Mouse (Mus musculus): Measurements from ENCODE around the gene 1700019A02Rik. TPM values are rescaled to one million over a fixed set of nuclear protein-coding genes. Genes with fewer than 3 reads are reported as not detected.

The 1700019A02Rik gene
- 0.14 and 0.17 TPM in 2 replicates for polyA plus RNA-seq (2012; rRNA removed)
- polyA plus RNA-seq (2014; fragmentation: Nextera tagmentation; extraction: Ambion mirVana): not detected in 2 replicates

DNA sequence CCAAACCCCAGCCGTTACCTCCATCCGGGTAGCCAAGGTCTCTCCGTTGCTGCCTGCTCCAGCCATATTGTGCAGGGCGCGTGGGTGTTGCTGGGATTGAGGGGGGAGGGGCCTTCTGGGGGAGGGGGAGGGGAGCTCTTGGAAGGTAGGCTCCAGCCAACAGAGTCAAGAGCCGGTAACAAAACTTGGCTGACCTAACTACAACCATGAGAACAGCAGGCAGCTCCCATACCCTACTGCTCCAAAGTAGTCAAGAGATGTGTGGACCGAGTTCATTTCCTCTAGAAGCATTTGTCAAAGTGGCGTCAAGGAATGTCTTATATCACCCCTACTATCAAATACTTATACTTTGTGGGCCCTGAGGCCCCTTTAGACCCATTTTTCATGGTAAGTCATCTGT is at the start of gene 1700019A02Rik:
Gene 1700019A02Rik (minus strand): TSS at position 101 of the 400 bp plus-strand sequence.
- Histone ChIP-seq H3K27me3 (ENCODE audit: control insufficient read depth, insufficient read depth, low read length) (no peaks in the 10 kb centered on the region), H3K4me1 (ENCODE audit: control insufficient read depth, insufficient read depth, low read length) (no peaks in the 10 kb centered on the region), H3K4me3 (replicated peaks; ENCODE audit: low read length) (no peak within 1 kb of the TSS), H3K27ac (replicated peaks; ENCODE audit: low read depth, low read length) (no peak within 1 kb of the TSS), H3K9me3 (ENCODE audit: control insufficient read depth, low read length) (no peaks in the 10 kb centered on the region), H3K4me2 (replicated peaks; ENCODE audit: low read depth, low read length, severe bottlenecking) (no peak within 1 kb of the TSS), H3K9ac (ENCODE audit: low read depth, low read length, severe bottlenecking) (no peak within 1 kb of the TSS), H3K36me3 (ENCODE audit: control insufficient read depth, insufficient read depth, low read length) (peaks cover 2% of the 10 kb centered on the region; the same call in 1 of the 2 replicates)
- TF ChIP-seq POLR2A (IDR thresholded peaks at IDR 0.05; ENCODE audit: borderline replicate concordance, extremely low read depth, insufficient read depth, insufficient read length): no peak
- no peak for DNase-seq (ENCODE audit: low spot score)
- no peak for ATAC-seq (ENCODE audit: low FRiP score, low read depth)
- WGBS: 96% methylated on average over 8 of the region's 8 CpGs

DNA sequence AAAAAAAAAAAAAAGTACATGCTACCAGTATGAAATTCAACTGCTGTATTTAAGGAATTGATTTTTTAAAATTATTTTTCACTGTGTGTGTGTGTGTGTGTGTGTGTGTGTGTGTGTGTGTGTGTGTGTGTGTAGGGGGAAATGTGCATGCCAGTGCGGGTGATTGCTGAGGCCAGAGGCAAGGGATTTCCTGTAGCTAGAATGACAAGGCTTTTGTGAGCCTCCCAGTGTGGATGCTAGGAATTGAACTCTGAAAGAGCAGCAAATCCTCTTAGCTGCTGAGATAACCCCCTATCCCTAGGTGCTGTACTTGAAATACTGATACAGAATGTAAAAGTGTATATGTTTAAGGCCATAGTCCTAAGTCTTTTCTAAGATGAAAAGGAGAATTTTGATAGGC is 38.6 kb upstream of the 1700019A02Rik start:
- no peaks in the 10 kb centered on the region for H3K36me3 ChIP-seq (ENCODE audit: control insufficient read depth, insufficient read depth, low read length)
- H3K27ac ChIP-seq (replicated peaks; ENCODE audit: low read depth, low read length): no peak overlapping the region
- ATAC-seq (ENCODE audit: low FRiP score, low read depth) (no peak), DNase-seq (ENCODE audit: low spot score) (no peak)
- WGBS: 30% methylated on average over 1 of the region's 1 CpGs
- H3K4me1 ChIP-seq (ENCODE audit: control insufficient read depth, insufficient read depth, low read length): no peaks in the 10 kb centered on the region
- no peaks in the 10 kb centered on the region for H3K27me3 ChIP-seq (ENCODE audit: control insufficient read depth, insufficient read depth, low read length)
- H3K4me2 ChIP-seq (replicated peaks; ENCODE audit: low read depth, low read length, severe bottlenecking): no peak overlapping the region
- no peak overlapping the region for H3K4me3 ChIP-seq (replicated peaks; ENCODE audit: low read length)
- no peak overlapping the region for H3K9ac ChIP-seq (ENCODE audit: low read depth, low read length, severe bottlenecking)
- no peaks in the 10 kb centered on the region for H3K9me3 ChIP-seq (ENCODE audit: control insufficient read depth, low read length)
- no peak for TF ChIP-seq POLR2A (IDR thresholded peaks at IDR 0.05; ENCODE audit: borderline replicate concordance, extremely low read depth, insufficient read depth, insufficient read length)

DNA sequence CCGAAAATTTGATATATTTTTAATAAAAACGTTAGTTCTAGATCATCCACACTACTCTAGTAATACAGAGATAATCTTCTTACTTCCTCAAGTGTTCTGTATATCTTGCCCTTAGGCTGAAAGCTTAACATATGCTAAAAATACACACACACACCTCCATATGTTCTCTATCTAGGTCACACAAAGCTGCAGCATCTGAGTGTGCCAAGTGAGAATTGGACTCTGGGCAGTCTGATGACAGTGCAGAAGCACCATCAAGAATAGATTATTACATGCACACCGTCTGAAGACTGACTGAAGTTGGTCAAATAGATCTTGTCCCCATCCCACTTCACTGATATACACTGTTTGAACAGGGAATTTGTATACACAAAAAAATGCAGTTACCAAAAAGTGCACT is 38.2 kb upstream of the 1700019A02Rik start:
- ATAC-seq (ENCODE audit: low FRiP score, low read depth) (no peak), DNase-seq (ENCODE audit: low spot score) (no peak)
- H3K9ac ChIP-seq (ENCODE audit: low read depth, low read length, severe bottlenecking): no peak overlapping the region
- no peak overlapping the region for H3K4me2 ChIP-seq (replicated peaks; ENCODE audit: low read depth, low read length, severe bottlenecking)
- H3K27me3 ChIP-seq (ENCODE audit: control insufficient read depth, insufficient read depth, low read length): no peaks in the 10 kb centered on the region
- H3K27ac ChIP-seq (replicated peaks; ENCODE audit: low read depth, low read length): no peak overlapping the region
- H3K4me1 ChIP-seq (ENCODE audit: control insufficient read depth, insufficient read depth, low read length): no peaks in the 10 kb centered on the region
- WGBS: 87% methylated on average over 3 of the region's 3 CpGs
- no peaks in the 10 kb centered on the region for H3K36me3 ChIP-seq (ENCODE audit: control insufficient read depth, insufficient read depth, low read length)
- H3K4me3 ChIP-seq (replicated peaks; ENCODE audit: low read length): no peak overlapping the region
- TF ChIP-seq POLR2A (IDR thresholded peaks at IDR 0.05; ENCODE audit: borderline replicate concordance, extremely low read depth, insufficient read depth, insufficient read length): no peak
- no peaks in the 10 kb centered on the region for H3K9me3 ChIP-seq (ENCODE audit: control insufficient read depth, low read length)

DNA sequence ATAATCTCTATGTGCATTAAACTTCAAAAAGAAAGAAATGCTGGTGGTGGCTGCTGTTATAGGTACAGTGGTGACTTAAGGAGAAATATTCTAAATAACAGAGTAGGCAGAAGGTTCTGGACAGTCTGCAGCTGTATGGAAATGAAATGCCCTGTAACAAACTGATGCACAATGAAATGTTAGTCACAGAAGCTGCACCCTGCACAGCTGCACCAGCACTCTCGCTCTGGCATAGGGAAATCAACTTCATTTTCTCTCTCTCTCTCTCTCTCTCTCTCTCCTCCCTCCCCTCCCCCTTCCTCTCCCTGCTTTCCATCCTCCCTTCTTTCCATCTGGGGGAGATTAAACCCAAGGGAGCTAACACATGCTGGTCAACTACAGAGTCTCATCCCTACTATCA is 37.3 kb upstream of the 1700019A02Rik start:
- H3K27me3 ChIP-seq (ENCODE audit: control insufficient read depth, insufficient read depth, low read length): no peaks in the 10 kb centered on the region
- ATAC-seq (ENCODE audit: low FRiP score, low read depth): no peak
- TF ChIP-seq POLR2A (IDR thresholded peaks at IDR 0.05; ENCODE audit: borderline replicate concordance, extremely low read depth, insufficient read depth, insufficient read length): no peak
- H3K4me1 ChIP-seq (ENCODE audit: control insufficient read depth, insufficient read depth, low read length): no peaks in the 10 kb centered on the region
- no peaks in the 10 kb centered on the region for H3K9me3 ChIP-seq (ENCODE audit: control insufficient read depth, low read length)
- WGBS: 77% methylated on average over 1 of the region's 1 CpGs
- no peak overlapping the region for H3K9ac ChIP-seq (ENCODE audit: low read depth, low read length, severe bottlenecking)
- H3K27ac ChIP-seq (replicated peaks; ENCODE audit: low read depth, low read length): no peak overlapping the region
- DNase-seq (ENCODE audit: low spot score): no peak
- no peaks in the 10 kb centered on the region for H3K36me3 ChIP-seq (ENCODE audit: control insufficient read depth, insufficient read depth, low read length)
- H3K4me3 ChIP-seq (replicated peaks; ENCODE audit: low read length): no peak overlapping the region
- H3K4me2 ChIP-seq (replicated peaks; ENCODE audit: low read depth, low read length, severe bottlenecking): no peak overlapping the region

DNA sequence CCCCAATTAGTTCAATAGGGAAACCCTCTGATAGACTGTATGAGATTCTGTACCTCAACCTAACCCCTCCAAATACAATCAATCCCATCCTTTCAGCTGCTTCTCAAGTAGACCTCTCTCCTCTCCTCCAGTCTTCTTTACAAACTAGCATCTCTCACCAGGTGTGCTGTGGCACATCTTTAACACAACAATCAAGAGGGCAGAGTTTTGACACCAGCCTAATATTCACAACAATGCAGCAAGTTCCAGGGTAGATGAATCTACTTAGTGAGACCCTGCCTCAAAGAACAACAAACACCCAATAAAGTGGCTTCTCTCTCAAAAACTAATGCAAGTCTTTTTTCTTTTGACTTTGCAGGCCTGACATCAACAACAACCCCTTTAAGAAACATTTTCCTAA is 22.7 kb upstream of the 1700019A02Rik start:
- no peak overlapping the region for H3K9ac ChIP-seq (ENCODE audit: low read depth, low read length, severe bottlenecking)
- no peaks in the 10 kb centered on the region for H3K4me1 ChIP-seq (ENCODE audit: control insufficient read depth, insufficient read depth, low read length)
- peaks cover 10% of the 10 kb centered on the region; the same call in 1 of the 2 replicates for H3K36me3 ChIP-seq (ENCODE audit: control insufficient read depth, insufficient read depth, low read length)
- H3K27me3 ChIP-seq (ENCODE audit: control insufficient read depth, insufficient read depth, low read length): peaks cover 8% of the 10 kb centered on the region; the same call in 1 of the 2 replicates
- DNase-seq (ENCODE audit: low spot score): no peak
- no peak for TF ChIP-seq POLR2A (IDR thresholded peaks at IDR 0.05; ENCODE audit: borderline replicate concordance, extremely low read depth, insufficient read depth, insufficient read length)
- H3K9me3 ChIP-seq (ENCODE audit: control insufficient read depth, low read length): no peaks in the 10 kb centered on the region
- no peak overlapping the region for H3K4me3 ChIP-seq (replicated peaks; ENCODE audit: low read length)
- H3K4me2 ChIP-seq (replicated peaks; ENCODE audit: low read depth, low read length, severe bottlenecking): no peak overlapping the region
- no peak for ATAC-seq (ENCODE audit: low FRiP score, low read depth)
- H3K27ac ChIP-seq (replicated peaks; ENCODE audit: low read depth, low read length): no peak overlapping the region

DNA sequence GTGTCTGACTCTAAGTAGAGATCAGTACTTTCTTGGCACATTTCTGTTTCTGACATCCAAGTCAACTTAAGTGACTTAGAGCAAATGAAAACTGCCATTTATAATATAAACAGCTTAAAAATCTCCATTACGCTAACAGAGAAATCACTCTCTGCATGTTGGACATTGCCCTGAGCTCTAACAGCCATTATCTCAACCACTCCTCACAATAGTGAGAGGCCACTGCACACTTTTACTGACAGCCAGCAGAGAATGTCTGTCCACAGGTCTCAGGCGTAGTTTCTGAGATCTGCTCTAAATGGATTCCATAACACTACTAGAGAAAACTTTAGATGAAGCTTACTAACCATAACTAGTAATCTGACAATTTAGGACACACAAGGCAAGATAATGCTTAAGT is 16.5 kb upstream of the 1700019A02Rik start:
- Histone ChIP-seq H3K27ac (replicated peaks; ENCODE audit: low read depth, low read length) (no peak overlapping the region), H3K36me3 (ENCODE audit: control insufficient read depth, insufficient read depth, low read length) (peaks cover 10% of the 10 kb centered on the region; the same call in 1 of the 2 replicates), H3K4me1 (ENCODE audit: control insufficient read depth, insufficient read depth, low read length) (peaks cover 3% of the 10 kb centered on the region), H3K9me3 (ENCODE audit: control insufficient read depth, low read length) (no peaks in the 10 kb centered on the region), H3K9ac (ENCODE audit: low read depth, low read length, severe bottlenecking) (no peak overlapping the region), H3K27me3 (ENCODE audit: control insufficient read depth, insufficient read depth, low read length) (peaks cover 8% of the 10 kb centered on the region; the same call in 1 of the 2 replicates), H3K4me3 (replicated peaks; ENCODE audit: low read length) (no peak overlapping the region), H3K4me2 (replicated peaks; ENCODE audit: low read depth, low read length, severe bottlenecking) (no peak overlapping the region)
- ATAC-seq (ENCODE audit: low FRiP score, low read depth) (no peak), DNase-seq (ENCODE audit: low spot score) (no peak)
- 91% methylated on average over 2 of the region's 2 CpGs for WGBS
- TF ChIP-seq POLR2A (IDR thresholded peaks at IDR 0.05; ENCODE audit: borderline replicate concordance, extremely low read depth, insufficient read depth, insufficient read length): no peak
